Mouse (Mus musculus) layer of hippocampus, postnatal 25 days (tissue): Measurements from ENCODE around the gene Zcchc9. TPM values are rescaled to one million over a fixed set of nuclear protein-coding genes. Genes with fewer than 3 reads are reported as not detected.
"Not testable (repeated sequence)": the region's sequence is repeated elsewhere in the genome, so short reads cannot be mapped to it uniquely, and the experiment has no call there.

Source experiments
- DNase-seq, 2 experiments: peaks; one replicate each; pipeline ENCODE4 v3.0.0; 2022; ENCODE audit warnings: mixed read lengths in 2 of 2, low spot score in 1 of 2; ENCODE audit errors: extremely low spot score in 1 of 2
- microRNA-seq, 2 experiments: library from miRNA; unstranded; fragments of <30 nt; microRNA quantifications; one replicate each; pipeline ENCODE4 v1.2.0; 2021
- total RNA-seq, 2 experiments: library from RNA; stranded (reverse); gene quantifications; 2 replicates each; pipeline ENCODE4 v1.2.3; 2021

Zcchc9 gene
- total RNA-seq, 2 experiments from 2014 or later = 14.6 to 16.6 TPM

- not testable (repeated sequence) for DNase-seq
Measured at GRCm38 (mm10) chr13:91763654-91764053, 43.9 kb downstream of the Zcchc9 start.

- DNase-seq = no peak
Measured at GRCm38 (mm10) chr13:91761654-91762445, 45.7 kb downstream of the Zcchc9 start.

- no peak for DNase-seq
Measured at GRCm38 (mm10) chr13:91760302-91761050, 47.0 kb downstream of the Zcchc9 start.

- no peak for DNase-seq
Measured at GRCm38 (mm10) chr13:91759791-91760190, 47.7 kb downstream of the Zcchc9 start.

GRCm38 (mm10) chr13:91758316-91759048, 49.0 kb downstream of the Zcchc9 start:
- DNase-seq = no peak

GRCm38 (mm10) chr13:91756230-91756629, 51.3 kb downstream of the Zcchc9 start:
- DNase-seq = no peak

GRCm38 (mm10) chr13:91754762-91755161, 52.7 kb downstream of the Zcchc9 start:
- DNase-seq = no peak

- DNase-seq = no peak
Measured at GRCm38 (mm10) chr13:91753724-91754123, 53.8 kb downstream of the Zcchc9 start.

- DNase-seq = no peak
Measured at GRCm38 (mm10) chr13:91749981-91750380, 57.5 kb downstream of the Zcchc9 start.

GRCm38 (mm10) chr13:91748401-91748800, 59.1 kb downstream of the Zcchc9 start:
- DNase-seq = no peak

Small RNA genes within 50 kb of the gene (microRNA-seq; reads per million reads assigned to microRNA genes)
- 0 reads per million in 2 experiments for gene Gm27656

Other genes starting within 250 kb of the Zcchc9 start
- under 1 TPM; 0.14 to 0.17 TPM for gene Acot12, start 66.2 kb downstream of the Zcchc9 start, total RNA-seq
- under 1 TPM in 1 of 2 experiments, not detected in 1; 0.34 TPM for gene Ckmt2, start 69.2 kb upstream of the Zcchc9 start, total RNA-seq